Mouse (Mus musculus): ENCODE measurements at regions not wholly inside any gene's neighbourhood (a gene's known extent, or its start where the extent isn't known, plus 50 kb on each side); places are given as distances from the start of the nearest gene placed in this dataset.

DNA sequence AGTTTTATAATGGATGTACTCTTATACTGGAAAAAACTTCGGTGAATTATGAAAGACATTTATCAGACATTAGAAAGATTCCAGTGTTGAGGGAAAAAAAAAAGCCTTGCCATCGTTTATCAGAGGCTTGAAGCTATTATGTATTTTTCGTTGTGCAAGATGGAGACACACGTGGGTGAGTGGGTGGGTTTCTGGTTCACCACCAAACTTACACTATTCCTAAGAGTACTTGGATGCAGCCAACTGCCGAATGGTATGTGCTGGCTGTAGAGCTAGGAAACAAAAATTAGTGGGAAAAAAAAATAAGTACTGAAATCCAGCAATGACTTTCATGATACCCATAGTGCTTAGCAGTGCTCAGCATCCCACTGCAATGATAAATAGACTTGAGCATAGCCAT, 180.8 kb downstream of the Lmo4 start:
- TF ChIP-seq CTCF (IDR thresholded peaks at IDR 0.05; ENCODE audit: borderline replicate concordance, control insufficient read depth, extremely low read depth, insufficient read depth, low read length, poor library complexity) (no peak), POLR2A (IDR thresholded peaks at IDR 0.05; ENCODE audit: control insufficient read depth, extremely low read depth, insufficient read depth, low read length, poor library complexity) (no peak)

All from thymus, adult 2 months (tissue).